Mouse (Mus musculus): ENCODE measurements around the gene Zbtb1. TPM values are rescaled to one million over a fixed set of nuclear protein-coding genes. Genes with fewer than 3 reads are reported as not detected.

Zbtb1 gene
- polyA plus RNA-seq, 1 experiment from 2014 or later: 10.1 TPM

- Histone ChIP-seq H3K27ac (no peak overlapping the region), H3K4me2 (replicated peaks) (no peak overlapping the region), H3K4me3 (no peak overlapping the region), H3K27me3 (0 out of 2 replicates have a peak, but pooled peaks cover 3% of the 10 kb centered on the region), H3K9ac (no peak overlapping the region), H3K4me1 (no peaks in the 10 kb centered on the region), H3K9me3 (no peaks in the 10 kb centered on the region), H3K36me3 (no peaks in the 10 kb centered on the region)
- ATAC-seq (ENCODE audit: low FRiP score, low read depth): no peak
- 84% methylated on average over 11 of the region's 11 CpGs for WGBS
These were observed 76.1 kb downstream of the Zbtb1 start for GRCm38 (mm10) chr12:76446201-76446600.

Other genes with a start within 250 kb of the Zbtb1 start
- gene Esr2, start 193.0 kb upstream of the Zbtb1 start, polyA plus RNA-seq (2015; fragmentation: Nextera tagmentation; extraction: Ambion mirVana): 0.41 and 0.43 TPM in 2 replicates
- gene Tex21, start 123.5 kb upstream of the Zbtb1 start, polyA plus RNA-seq (2015; fragmentation: Nextera tagmentation; extraction: Ambion mirVana): 0.27 TPM in 1 of 2 replicates, not detected in the other
- gene Mthfd1, start 115.0 kb upstream of the Zbtb1 start, polyA plus RNA-seq (2015; fragmentation: Nextera tagmentation; extraction: Ambion mirVana): 63.7 and 74.6 TPM in 2 replicates
- gene Akap5, start 45.4 kb upstream of the Zbtb1 start, polyA plus RNA-seq (2015; fragmentation: Nextera tagmentation; extraction: Ambion mirVana): 2.1 and 2.3 TPM in 2 replicates
- 21.6 and 22.3 TPM in 2 replicates for gene Zbtb25, start 664 bp upstream of the Zbtb1 start, polyA plus RNA-seq (2015; fragmentation: Nextera tagmentation; extraction: Ambion mirVana)
- 6.7 TPM in 2 replicates for gene Hspa2, start 33.9 kb downstream of the Zbtb1 start, polyA plus RNA-seq (2015; fragmentation: Nextera tagmentation; extraction: Ambion mirVana)
- 4.5 and 4.8 TPM in 2 replicates for gene Ppp1r36, start 47.3 kb downstream of the Zbtb1 start, polyA plus RNA-seq (2015; fragmentation: Nextera tagmentation; extraction: Ambion mirVana)
- 5.6 and 7.2 TPM in 2 replicates for gene Plekhg3, start 160.6 kb downstream of the Zbtb1 start, polyA plus RNA-seq (2015; fragmentation: Nextera tagmentation; extraction: Ambion mirVana)

All from limb, embryonic 13.5 days (tissue).